Mouse (Mus musculus): ENCODE measurements around the gene Rab15. TPM values are rescaled to one million over a fixed set of nuclear protein-coding genes. Genes with fewer than 3 reads are reported as not detected.
"Not testable (repeated sequence)": the region's sequence is repeated elsewhere in the genome, so short reads cannot be mapped to it uniquely, and the experiment has no call there.

Gene Rab15
- polyA plus RNA-seq, 1 experiment from 2014 or later = 21.1 TPM

GRCm38 (mm10) chr12:76795350-76795749, 27.4 kb downstream of the Rab15 start, which contains the start of gene Gpx2:
Gene Gpx2 (minus strand): TSS chr12:76795554.
- 80% methylated on average over 5 of the region's 5 CpGs for WGBS
- no peak within 1 kb of the TSS for H3K27ac ChIP-seq
- H3K4me3 ChIP-seq (replicated peaks) = no peak within 1 kb of the TSS
- H3K36me3 ChIP-seq = 0 out of 2 replicates have a peak, but pooled peaks cover 4% of the 10 kb centered on the region
- ATAC-seq = no peak
- H3K9me3 ChIP-seq = no peaks in the 10 kb centered on the region
- no peak within 1 kb of the TSS for H3K4me2 ChIP-seq (replicated peaks)
- no peaks in the 10 kb centered on the region; the same call in 1 of the 2 replicates for H3K4me1 ChIP-seq (replicated peaks)
- H3K27me3 ChIP-seq = 0 out of 2 replicates have a peak, but pooled peaks cover 2% of the 10 kb centered on the region
- no peak within 1 kb of the TSS for H3K9ac ChIP-seq (replicated peaks)

GRCm38 (mm10) chr12:76792540-76792939, 30.2 kb downstream of the Rab15 start:
- not testable (repeated sequence) for H3K4me3 ChIP-seq (replicated peaks); H3K4me1 ChIP-seq (replicated peaks); ATAC-seq; H3K27me3 ChIP-seq; H3K36me3 ChIP-seq; H3K9ac ChIP-seq (replicated peaks); H3K9me3 ChIP-seq; H3K4me2 ChIP-seq (replicated peaks); H3K27ac ChIP-seq
- 50% methylated on average over 14 of the region's 14 CpGs for WGBS

- no peaks in the 10 kb centered on the region for H3K36me3 ChIP-seq
- no peaks in the 10 kb centered on the region for H3K4me1 ChIP-seq (replicated peaks)
- WGBS = 65% methylated on average over 8 of the region's 8 CpGs
- no peak for ATAC-seq
- no peak overlapping the region for H3K4me3 ChIP-seq (replicated peaks)
- no peak overlapping the region for H3K27ac ChIP-seq
- H3K9me3 ChIP-seq = no peaks in the 10 kb centered on the region
- H3K9ac ChIP-seq (replicated peaks) = no peak overlapping the region
- H3K27me3 ChIP-seq = no peaks in the 10 kb centered on the region
- no peak overlapping the region for H3K4me2 ChIP-seq (replicated peaks)
Measured at GRCm38 (mm10) chr12:76790446-76791084, 32.1 kb downstream of the Rab15 start.

- Histone ChIP-seq H3K27me3 (no peaks in the 10 kb centered on the region), H3K9me3 (no peaks in the 10 kb centered on the region)
- WGBS = 74% methylated on average over 10 of the region's 10 CpGs
Measured at GRCm38 (mm10) chr12:76784056-76784619, 38.6 kb downstream of the Rab15 start.

GRCm38 (mm10) chr12:76780639-76781468, 41.9 kb downstream of the Rab15 start:
- 54% methylated on average over 12 of the region's 12 CpGs for WGBS
- ATAC-seq = peak; percentile 53; the same call in 1 of the 2 replicates
- Histone ChIP-seq H3K4me3 (replicated peaks) (no peak overlapping the region), H3K36me3 (peaks cover 4% of the 10 kb centered on the region; the same call in 1 of the 2 replicates), H3K9ac (replicated peaks) (no peak overlapping the region), H3K9me3 (no peaks in the 10 kb centered on the region), H3K27me3 (no peaks in the 10 kb centered on the region), H3K4me1 (replicated peaks) (peaks cover 5% of the 10 kb centered on the region; the same call in 1 of the 2 replicates), H3K4me2 (replicated peaks) (no peak overlapping the region), H3K27ac (peak overlapping the region; percentile 35)

More at GRCm38 (mm10) chr12:76784056-76784619, 38.6 kb downstream of the Rab15 start:
- Histone ChIP-seq H3K27ac (no peak overlapping the region), H3K36me3 (no peaks in the 10 kb centered on the region), H3K9ac (replicated peaks) (no peak overlapping the region), H3K4me2 (replicated peaks) (no peak overlapping the region), H3K4me1 (replicated peaks) (peaks cover 5% of the 10 kb centered on the region; the same call in 1 of the 2 replicates), H3K4me3 (replicated peaks) (no peak overlapping the region)
- no peak for ATAC-seq

- WGBS = 71% methylated on average over 5 of the region's 5 CpGs
- no peaks in the 10 kb centered on the region for H3K27me3 ChIP-seq
- peaks cover 5% of the 10 kb centered on the region; the same call in 1 of the 2 replicates for H3K4me1 ChIP-seq (replicated peaks)
- H3K36me3 ChIP-seq = peaks cover 4% of the 10 kb centered on the region; the same call in 1 of the 2 replicates
- no peak for ATAC-seq
- no peak overlapping the region for H3K27ac ChIP-seq
- H3K9me3 ChIP-seq = no peaks in the 10 kb centered on the region
- no peak overlapping the region for H3K4me2 ChIP-seq (replicated peaks)
- no peak overlapping the region for H3K9ac ChIP-seq (replicated peaks)
- H3K4me3 ChIP-seq (replicated peaks) = no peak overlapping the region
Measured at GRCm38 (mm10) chr12:76779951-76780350, 42.8 kb downstream of the Rab15 start.

GRCm38 (mm10) chr12:76778305-76779083, 44.2 kb downstream of the Rab15 start:
- Histone ChIP-seq H3K9ac (replicated peaks) (no peak overlapping the region), H3K36me3 (peaks cover 4% of the 10 kb centered on the region; the same call in 1 of the 2 replicates), H3K27me3 (no peaks in the 10 kb centered on the region), H3K9me3 (no peaks in the 10 kb centered on the region), H3K4me1 (replicated peaks) (peaks cover 5% of the 10 kb centered on the region; the same call in 1 of the 2 replicates), H3K27ac (no peak overlapping the region), H3K4me2 (replicated peaks) (no peak overlapping the region), H3K4me3 (replicated peaks) (no peak overlapping the region)
- WGBS = 87% methylated on average over 10 of the region's 10 CpGs
- ATAC-seq = no peak

GRCm38 (mm10) chr12:76777845-76778244, 44.9 kb downstream of the Rab15 start:
- no peak overlapping the region for H3K4me3 ChIP-seq (replicated peaks)
- H3K9ac ChIP-seq (replicated peaks) = no peak overlapping the region
- H3K27me3 ChIP-seq = no peaks in the 10 kb centered on the region
- no peaks in the 10 kb centered on the region for H3K9me3 ChIP-seq
- H3K27ac ChIP-seq = no peak overlapping the region
- ATAC-seq = no peak
- peaks cover 4% of the 10 kb centered on the region; the same call in 1 of the 2 replicates for H3K36me3 ChIP-seq
- peaks cover 5% of the 10 kb centered on the region; the same call in 1 of the 2 replicates for H3K4me1 ChIP-seq (replicated peaks)
- no peak overlapping the region for H3K4me2 ChIP-seq (replicated peaks)

- H3K4me1 ChIP-seq (replicated peaks) = peaks cover 5% of the 10 kb centered on the region; the same call in 1 of the 2 replicates
- no peak overlapping the region for H3K4me3 ChIP-seq (replicated peaks)
- H3K9ac ChIP-seq (replicated peaks) = no peak overlapping the region
- H3K27ac ChIP-seq = no peak overlapping the region
- 94% methylated on average over 5 of the region's 5 CpGs for WGBS
- peaks cover 4% of the 10 kb centered on the region; the same call in 1 of the 2 replicates for H3K36me3 ChIP-seq
- H3K27me3 ChIP-seq = no peaks in the 10 kb centered on the region
- ATAC-seq = no peak
- no peaks in the 10 kb centered on the region for H3K9me3 ChIP-seq
- no peak overlapping the region for H3K4me2 ChIP-seq (replicated peaks)
Measured at GRCm38 (mm10) chr12:76776898-76777297, 45.8 kb downstream of the Rab15 start.

GRCm38 (mm10) chr12:76775132-76775531, 47.6 kb downstream of the Rab15 start:
- Histone ChIP-seq H3K27ac (no peak overlapping the region), H3K36me3 (peaks cover 4% of the 10 kb centered on the region; the same call in 1 of the 2 replicates), H3K9ac (replicated peaks) (no peak overlapping the region), H3K9me3 (no peaks in the 10 kb centered on the region), H3K4me3 (replicated peaks) (no peak overlapping the region), H3K4me1 (replicated peaks) (no peaks in the 10 kb centered on the region), H3K27me3 (no peaks in the 10 kb centered on the region), H3K4me2 (replicated peaks) (no peak overlapping the region)
- ATAC-seq = no peak
- WGBS = 75% methylated on average over 4 of the region's 4 CpGs

GRCm38 (mm10) chr12:76774652-76775051, 48.1 kb downstream of the Rab15 start:
- H3K9me3 ChIP-seq = no peaks in the 10 kb centered on the region
- ATAC-seq = no peak
- H3K4me3 ChIP-seq (replicated peaks) = no peak overlapping the region
- no peak overlapping the region for H3K4me2 ChIP-seq (replicated peaks)
- H3K4me1 ChIP-seq (replicated peaks) = no peaks in the 10 kb centered on the region
- peaks cover 4% of the 10 kb centered on the region; the same call in 1 of the 2 replicates for H3K36me3 ChIP-seq
- no peak overlapping the region for H3K27ac ChIP-seq
- no peaks in the 10 kb centered on the region for H3K27me3 ChIP-seq
- no peak overlapping the region for H3K9ac ChIP-seq (replicated peaks)
- WGBS = 85% methylated on average over 3 of the region's 3 CpGs
